Comparison of ENCODE assay signal across 25 mouse cellular contexts in genomic region chr15:5537432-5537831, GRCm38 (mm10).
DNase-seq lines count a peak whose midpoint lies in the region; ATAC-seq and TF ChIP-seq lines count a peak whose summit lies in the region.
"Had no signal": no experiment of that assay in that cellular context is flagged by ENCODE, and none has a peak within 500 bp of the region (broad histone marks: within the 10 kb centered on the region; RNA-seq: fewer than 3 reads in every experiment).

No protein-coding gene starts in this region.

- peak; percentile 5 for DNase-seq in kidney, adult 2 months
- DNase-seq in kidney, postnatal 36 days, result no peak
- DNase-seq in urinary bladder, postnatal 14 days (ENCODE audit: low spot score), result peak; percentile 18
- no peak for DNase-seq in urinary bladder, postnatal 25 days (ENCODE audit: low spot score)
- no peak for DNase-seq in Patski (ENCODE audit: low read depth, low spot score)
- DNase-seq in forebrain, embryonic 10.5 days (ENCODE audit: extremely low spot score, low spot score), result no peak
- DNase-seq: adrenal gland, adult 2 months; adrenal gland, postnatal 25 days; cerebellum, adult 18-20 months; cerebellum, postnatal 14 days; embryo, embryonic 11 days; forebrain, postnatal 0 days; gastrocnemius, adult 2 months; gastrocnemius, postnatal 25 days; heart, adult 11 months; heart, postnatal 4 days had no signal

- CTCF ChIA-PET in Patski (lab: Charles Lee), result interaction anchor here (0.9 to 1.4 kb wide), 3 partner anchors 11 to 23 kb away, joined by 3 read pairs; no protein-coding TSS in a partner anchor

- H3K36me3 ChIP-seq in kidney, adult 2 months (ENCODE audit: control insufficient read depth, insufficient read depth, low read length), result no peaks in the 10 kb centered on the region
- H3K36me3 ChIP-seq in forebrain, embryonic 10.5 days (replicated peaks), result no peaks in the 10 kb centered on the region
- H3K36me3 ChIP-seq: embryonic facial prominence, embryonic 15.5 days; G1E; heart, embryonic 13.5 days; hindbrain, embryonic 12.5 days had no signal

- no peaks in the 10 kb centered on the region for H3K27me3 ChIP-seq in kidney, adult 2 months (replicated peaks; ENCODE audit: control insufficient read depth, insufficient read depth, low read length)
- no peaks in the 10 kb centered on the region for H3K27me3 ChIP-seq in Patski
- H3K27me3 ChIP-seq in forebrain, embryonic 10.5 days (ENCODE audit: poor library complexity, severe bottlenecking), result no peaks in the 10 kb centered on the region
- H3K27me3 ChIP-seq: embryonic facial prominence, embryonic 15.5 days; forebrain, embryonic 13.5 days; heart, embryonic 13.5 days; hindbrain, embryonic 12.5 days had no signal

- no peak for TF ChIP-seq CTCF in kidney, adult 2 months (conservative IDR thresholded peaks at IDR 0.05; ENCODE audit: insufficient read depth, insufficient read length, low read depth, low read length)
- TF ChIP-seq CTCF in Patski (IDR thresholded peaks at IDR 0.05), result no peak

- POLR2A ChIA-PET in Patski (lab: Charles Lee), result interaction anchor here (0.6 kb wide), 1 partner anchor 302 kb away, joined by 3 read pairs; no protein-coding TSS in a partner anchor

- WGBS in kidney, adult 2 months, result 33% methylated on average over 2 of the region's 2 CpGs
- 63% methylated on average over 2 of the region's 2 CpGs for WGBS in forebrain, embryonic 10.5 days

- peak; percentile 95 for ATAC-seq in Patski
- ATAC-seq in megakaryocyte progenitor cell, adult 5-6 weeks (replicated peaks; ENCODE audit: poor library complexity), result no peak
- ATAC-seq: CD4-positive, CD25-positive, alpha-beta regulatory T cell, adult 4 months; forebrain, embryonic 13.5 days; forebrain, postnatal 0 days; hindbrain, embryonic 16.5 days; inflammation-experienced regulatory T-cells, adult 6 months had no signal

- H3K27ac ChIP-seq in kidney, adult 2 months (ENCODE audit: insufficient read depth, low read depth, low read length), result no peak overlapping the region
- H3K27ac ChIP-seq in forebrain, embryonic 10.5 days, result no peak overlapping the region
- H3K27ac ChIP-seq: embryonic facial prominence, embryonic 15.5 days; forebrain, embryonic 13.5 days; gastrocnemius, adult 2 months; heart, embryonic 13.5 days; hindbrain, embryonic 12.5 days had no signal

- 0 out of 2 replicates have a peak, but pooled peaks cover 5% of the 10 kb centered on the region for H3K9me3 ChIP-seq in forebrain, embryonic 10.5 days
- H3K9me3 ChIP-seq: embryonic facial prominence, embryonic 15.5 days; forebrain, embryonic 13.5 days; G1E; heart, embryonic 13.5 days; hindbrain, embryonic 12.5 days had no signal

- no peaks in the 10 kb centered on the region for H3K4me1 ChIP-seq in kidney, adult 2 months (ENCODE audit: control insufficient read depth, insufficient read depth, low read length)
- no peaks in the 10 kb centered on the region for H3K4me1 ChIP-seq in forebrain, embryonic 10.5 days
- H3K4me1 ChIP-seq: embryonic facial prominence, embryonic 15.5 days; forebrain, embryonic 13.5 days; heart, embryonic 13.5 days; hindbrain, embryonic 12.5 days had no signal

- in situ Hi-C loops in Patski (cut with MboI; ENCODE audit: low pct_unique_long_range_greater_than_20kb), result no loop called here

- TF ChIP-seq POLR2A in kidney, adult 2 months (IDR thresholded peaks at IDR 0.05; ENCODE audit: low read depth, low read length), result no peak

- no peak overlapping the region for H3K4me3 ChIP-seq in kidney, adult 2 months (ENCODE audit: insufficient read depth, low read depth, low read length)
- H3K4me3 ChIP-seq in forebrain, embryonic 10.5 days, result no peak overlapping the region
- H3K4me3 ChIP-seq: embryonic facial prominence, embryonic 15.5 days; forebrain, embryonic 13.5 days; gastrocnemius, adult 2 months; heart, embryonic 13.5 days; hindbrain, embryonic 12.5 days had no signal

Comparison
In these comparisons a context has a peak if more than half of its experiments do, and no peak if none do; other contexts are left out.
1. DNase-seq: peak in kidney, adult 2 months (single experiment) and urinary bladder, postnatal 14 days (single experiment); none in kidney, postnatal 36 days (0 of 2), urinary bladder, postnatal 25 days (single experiment), Patski (single experiment) and forebrain, embryonic 10.5 days (single experiment).